Mouse (Mus musculus) testis, adult 2 months (tissue): ENCODE measurements around the gene Arfip1.

Source experiments
- CTCF ChIP-seq: fragments of 200-500 bp; IDR thresholded peaks from 2 replicates; pipeline ENCODE4 v1.5.1; 2012; ENCODE audit warnings: low read depth, mild to moderate bottlenecking, inconsistent platforms, low read length, moderate library complexity; ENCODE audit not compliant: control insufficient read depth, insufficient read depth, insufficient replicate concordance
- POLR2A ChIP-seq: fragments of 200-500 bp; IDR thresholded peaks from 2 replicates; pipeline ENCODE4 v1.6.1; 2012; ENCODE audit warnings: low read depth, mild to moderate bottlenecking, inconsistent platforms, low read length, moderate library complexity; ENCODE audit not compliant: control insufficient read depth

DNA sequence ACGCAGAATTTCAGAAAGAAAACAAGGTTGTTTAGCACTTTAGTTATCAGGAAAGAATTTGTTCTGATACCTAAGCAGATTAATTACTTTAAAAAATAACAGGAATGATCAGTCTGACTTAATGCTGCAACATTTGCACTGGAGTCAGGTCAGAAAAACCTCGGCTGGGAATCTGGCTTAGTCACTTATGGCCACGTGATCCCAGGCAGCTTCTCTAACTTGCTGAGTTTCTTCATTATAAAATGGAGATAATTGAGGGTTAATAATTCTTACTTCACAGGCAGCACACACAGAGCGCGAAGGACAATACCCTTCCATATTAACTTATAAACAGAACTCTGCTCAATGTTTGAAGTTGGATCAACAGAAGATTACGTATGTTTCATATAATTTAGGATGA lies 45.4 kb downstream of the Arfip1 start:
- no peak for TF ChIP-seq CTCF
- no peak for TF ChIP-seq POLR2A
